In genomic region chr8:61385502-61386191, GRCm38 (mm10) we compare ENCODE assay signal across 9 mouse cellular contexts.
DNase-seq lines count a peak whose midpoint lies in the region; ATAC-seq lines count a peak whose summit lies in the region.
"Had no signal": no experiment of that assay in that cellular context is flagged by ENCODE, and none has a peak within 500 bp of the region (broad histone marks: within the 10 kb centered on the region; RNA-seq: fewer than 3 reads in every experiment).

No protein-coding gene starts in this region.

- DNase-seq in heart, adult 18-20 months: no peak
- no peak for DNase-seq in midbrain, embryonic 11.5 days (ENCODE audit: low spot score, missing footprints)
- no peak for DNase-seq in frontal cortex, postnatal 25 days (ENCODE audit: low spot score in 2 of 2)
- no peak for DNase-seq in right cerebral cortex, postnatal 25 days

- H3K36me3 ChIP-seq in heart, embryonic 12.5 days: peaks cover 18% of the 10 kb centered on the region
- peaks cover 3% of the 10 kb centered on the region; the same call in 1 of the 2 replicates for H3K36me3 ChIP-seq in midbrain, embryonic 11.5 days (ENCODE audit: control insufficient read depth, insufficient read depth, low read length)
- H3K36me3 ChIP-seq in midbrain, embryonic 16.5 days (ENCODE audit: control insufficient read depth, insufficient read depth, low read length): 0 out of 2 replicates have a peak, but pooled peaks cover 9% of the 10 kb centered on the region
- no peaks in the 10 kb centered on the region; the same call in 1 of the 2 replicates for H3K36me3 ChIP-seq in intestine, embryonic 16.5 days (ENCODE audit: control insufficient read depth, insufficient read depth, low read length)
- no peaks in the 10 kb centered on the region for H3K36me3 ChIP-seq in stomach, embryonic 16.5 days (ENCODE audit: control insufficient read depth, insufficient read depth, low read length)

- H3K27ac ChIP-seq in heart, embryonic 12.5 days (ENCODE audit: poor library complexity, severe bottlenecking): 0 out of 2 replicates have a peak overlapping the region, but pooled peaks have one; percentile 6
- H3K27ac ChIP-seq in midbrain, embryonic 11.5 days (ENCODE audit: low read depth, low read length): peak overlapping the region; percentile 92
- no peak overlapping the region; the same call in 1 of the 2 replicates for H3K27ac ChIP-seq in midbrain, embryonic 16.5 days (ENCODE audit: low read length)
- 0 out of 2 replicates have a peak overlapping the region, but pooled peaks have one; percentile 39 for H3K27ac ChIP-seq in intestine, embryonic 16.5 days (ENCODE audit: low read length)
- peak overlapping the region; percentile 49; the same call in 1 of the 2 replicates for H3K27ac ChIP-seq in stomach, embryonic 16.5 days (ENCODE audit: low read length)
- H3K27ac ChIP-seq: left cerebral cortex, adult 2 months had no signal

- H3K9me3 ChIP-seq in heart, embryonic 12.5 days (replicated peaks): no peaks in the 10 kb centered on the region
- H3K9me3 ChIP-seq in midbrain, embryonic 11.5 days (ENCODE audit: control insufficient read depth, low read length): no peaks in the 10 kb centered on the region
- no peaks in the 10 kb centered on the region for H3K9me3 ChIP-seq in midbrain, embryonic 16.5 days (replicated peaks; ENCODE audit: control insufficient read depth, low read length, poor library complexity, severe bottlenecking)
- no peaks in the 10 kb centered on the region for H3K9me3 ChIP-seq in intestine, embryonic 16.5 days (ENCODE audit: control insufficient read depth, low read length)
- H3K9me3 ChIP-seq in stomach, embryonic 16.5 days (replicated peaks; ENCODE audit: control insufficient read depth, low read length): no peaks in the 10 kb centered on the region

- no peak for ATAC-seq in heart, embryonic 12.5 days (ENCODE audit: insufficient number of reproducible peaks, low FRiP score)
- no peak for ATAC-seq in midbrain, embryonic 11.5 days (ENCODE audit: low FRiP score)
- no peak for ATAC-seq in midbrain, embryonic 16.5 days
- peak; percentile 21 for ATAC-seq in intestine, embryonic 16.5 days
- ATAC-seq in stomach, embryonic 16.5 days (ENCODE audit: insufficient read depth, low FRiP score): no peak

- peaks cover 33% of the 10 kb centered on the region for H3K4me1 ChIP-seq in heart, embryonic 12.5 days (replicated peaks)
- H3K4me1 ChIP-seq in midbrain, embryonic 11.5 days (ENCODE audit: control insufficient read depth, insufficient read depth, low read length): peaks cover 29% of the 10 kb centered on the region
- peaks cover 24% of the 10 kb centered on the region for H3K4me1 ChIP-seq in midbrain, embryonic 16.5 days (ENCODE audit: control insufficient read depth, insufficient read depth, low read length)
- peaks cover 15% of the 10 kb centered on the region for H3K4me1 ChIP-seq in intestine, embryonic 16.5 days (ENCODE audit: control insufficient read depth, insufficient read depth, low read length)
- H3K4me1 ChIP-seq in stomach, embryonic 16.5 days (ENCODE audit: control insufficient read depth, insufficient read depth, low read length): peaks cover 5% of the 10 kb centered on the region; the same call in 1 of the 2 replicates

- H3K9ac ChIP-seq in heart, embryonic 12.5 days: no peak overlapping the region
- no peak overlapping the region for H3K9ac ChIP-seq in midbrain, embryonic 11.5 days (ENCODE audit: low read length)
- H3K9ac ChIP-seq in midbrain, embryonic 16.5 days (ENCODE audit: low read depth, low read length): no peak overlapping the region
- no peak overlapping the region for H3K9ac ChIP-seq in intestine, embryonic 16.5 days (ENCODE audit: low read depth, low read length)
- H3K9ac ChIP-seq in stomach, embryonic 16.5 days (ENCODE audit: low read length): no peak overlapping the region

- H3K4me2 ChIP-seq in heart, embryonic 12.5 days: no peak overlapping the region
- no peak overlapping the region for H3K4me2 ChIP-seq in midbrain, embryonic 11.5 days
- H3K4me2 ChIP-seq in midbrain, embryonic 16.5 days (ENCODE audit: low read length): no peak overlapping the region
- no peak overlapping the region for H3K4me2 ChIP-seq in intestine, embryonic 16.5 days (ENCODE audit: low read depth, low read length)
- no peak overlapping the region for H3K4me2 ChIP-seq in stomach, embryonic 16.5 days (ENCODE audit: low read depth, low read length)

- H3K27me3 ChIP-seq in heart, embryonic 12.5 days (replicated peaks): no peaks in the 10 kb centered on the region
- no peaks in the 10 kb centered on the region for H3K27me3 ChIP-seq in midbrain, embryonic 11.5 days (ENCODE audit: control insufficient read depth, insufficient read depth, low read length)
- H3K27me3 ChIP-seq in midbrain, embryonic 16.5 days (ENCODE audit: control insufficient read depth, insufficient read depth, low read depth, low read length): no peaks in the 10 kb centered on the region
- H3K27me3 ChIP-seq in intestine, embryonic 16.5 days (replicated peaks; ENCODE audit: control insufficient read depth, insufficient read depth, low read length): no peaks in the 10 kb centered on the region
- no peaks in the 10 kb centered on the region for H3K27me3 ChIP-seq in stomach, embryonic 16.5 days (ENCODE audit: control insufficient read depth, insufficient read depth, low read length)

- no peak overlapping the region for H3K4me3 ChIP-seq in heart, embryonic 12.5 days
- H3K4me3 ChIP-seq in midbrain, embryonic 11.5 days (ENCODE audit: low read depth, low read length): no peak overlapping the region
- no peak overlapping the region for H3K4me3 ChIP-seq in midbrain, embryonic 16.5 days (ENCODE audit: low read depth, low read length)
- H3K4me3 ChIP-seq in intestine, embryonic 16.5 days (ENCODE audit: low read length): no peak overlapping the region
- H3K4me3 ChIP-seq in stomach, embryonic 16.5 days (replicated peaks; ENCODE audit: low read length): no peak overlapping the region
- H3K4me3 ChIP-seq: left cerebral cortex, adult 2 months had no signal

- WGBS in heart, embryonic 12.5 days: 74% methylated on average over 11 of the region's 11 CpGs
- 84% methylated on average over 11 of the region's 11 CpGs for WGBS in midbrain, embryonic 11.5 days
- 80% methylated on average over 11 of the region's 11 CpGs for WGBS in midbrain, embryonic 16.5 days
- WGBS in intestine, embryonic 16.5 days: 49% methylated on average over 11 of the region's 11 CpGs
- WGBS in stomach, embryonic 16.5 days: 56% methylated on average over 11 of the region's 11 CpGs
